Mouse (Mus musculus): ENCODE measurements around the gene Cdc37. TPM values are rescaled to one million over a fixed set of nuclear protein-coding genes. Genes with fewer than 3 reads are reported as not detected.

The Cdc37 gene
- polyA plus RNA-seq, 1 experiment from 2014 or later, result 386 TPM

DNA sequence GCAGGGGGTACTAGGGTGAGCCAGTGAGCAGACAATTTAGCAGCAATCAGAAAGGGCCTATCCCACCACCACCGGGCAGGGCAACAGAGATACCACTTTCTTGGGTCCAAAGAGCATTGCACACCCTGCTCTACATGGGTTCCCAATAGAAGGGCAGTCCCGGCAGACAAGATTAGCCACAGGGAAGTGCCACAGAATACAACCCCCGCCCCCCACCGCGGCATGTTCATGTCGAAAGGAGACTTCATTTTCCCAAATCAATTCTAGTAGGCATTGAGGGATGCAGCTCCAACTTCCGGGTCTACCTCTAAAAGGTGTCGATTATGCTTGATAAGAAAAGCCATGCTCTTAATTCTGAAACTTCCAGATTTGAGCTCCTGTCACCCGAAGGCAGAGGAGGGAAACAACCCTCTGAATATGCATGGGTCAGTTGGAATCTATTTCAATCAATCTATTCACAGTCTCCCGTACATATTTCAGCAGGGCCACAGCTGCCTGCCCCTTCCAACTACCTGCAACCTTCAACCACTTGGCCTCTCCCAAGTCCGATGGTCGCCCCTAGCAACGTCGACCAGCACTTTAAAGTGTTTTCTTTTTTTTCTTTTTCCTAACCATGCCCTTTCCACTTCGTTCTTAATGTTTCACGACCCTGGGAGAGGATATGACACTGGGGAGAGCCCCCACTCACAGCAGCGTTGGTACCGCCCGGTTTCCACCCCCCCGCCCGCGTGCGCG, 58.6 kb downstream of the Cdc37 start:
- peaks cover 33% of the 10 kb centered on the region for H3K36me3 ChIP-seq (ENCODE audit: insufficient read depth, low read length)
- peak overlapping the region; percentile 83 for H3K4me3 ChIP-seq (ENCODE audit: low read length)
- peak overlapping the region; percentile 93 for H3K27ac ChIP-seq (ENCODE audit: low read length)
- peak overlapping the region; percentile 95 for H3K4me2 ChIP-seq (replicated peaks; ENCODE audit: low read depth, low read length)
- WGBS, result 3% methylated on average over 24 of the region's 24 CpGs
- H3K27me3 ChIP-seq (ENCODE audit: insufficient read depth, low read length), result no peaks in the 10 kb centered on the region
- H3K4me1 ChIP-seq (ENCODE audit: insufficient read depth, low read length), result peaks cover 13% of the 10 kb centered on the region
- peak overlapping the region; percentile 89 for H3K9ac ChIP-seq (replicated peaks; ENCODE audit: low read length)
- ATAC-seq (ENCODE audit: low FRiP score, low TSS enrichment), result peak; percentile 12; the same call in 1 of the 2 replicates
- H3K9me3 ChIP-seq (ENCODE audit: low read length), result no peaks in the 10 kb centered on the region

DNA sequence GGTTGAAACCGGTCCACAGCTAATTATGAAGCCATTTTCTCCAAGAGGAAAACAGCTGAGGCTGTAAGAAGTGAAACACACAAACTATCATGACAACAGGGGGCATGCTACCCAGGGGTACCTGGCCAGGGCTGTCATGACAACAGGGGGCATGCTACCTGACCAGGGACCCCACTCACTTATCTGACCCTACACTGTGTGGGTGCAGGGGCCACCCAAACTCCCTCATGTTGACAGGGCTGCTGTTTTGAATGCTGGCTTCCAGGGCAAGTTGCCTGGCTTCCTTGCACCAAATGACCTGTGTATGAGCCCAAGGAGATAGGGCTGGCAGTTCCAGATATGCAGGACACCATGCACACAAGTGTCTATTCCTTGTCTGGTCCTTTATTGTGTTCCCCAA, 59.2 kb downstream of the Cdc37 start:
- Histone ChIP-seq H3K4me3 (ENCODE audit: low read length) (peak overlapping the region; percentile 83), H3K9me3 (ENCODE audit: low read length) (no peaks in the 10 kb centered on the region), H3K27me3 (ENCODE audit: insufficient read depth, low read length) (no peaks in the 10 kb centered on the region), H3K4me2 (replicated peaks; ENCODE audit: low read depth, low read length) (peak overlapping the region; percentile 95), H3K36me3 (ENCODE audit: insufficient read depth, low read length) (peaks cover 39% of the 10 kb centered on the region), H3K4me1 (ENCODE audit: insufficient read depth, low read length) (peaks cover 13% of the 10 kb centered on the region), H3K27ac (ENCODE audit: low read length) (no peak overlapping the region), H3K9ac (replicated peaks; ENCODE audit: low read length) (peak overlapping the region; percentile 89)
- no peak for ATAC-seq (ENCODE audit: low FRiP score, low TSS enrichment)
- 92% methylated on average over 1 of the region's 1 CpGs for WGBS

DNA sequence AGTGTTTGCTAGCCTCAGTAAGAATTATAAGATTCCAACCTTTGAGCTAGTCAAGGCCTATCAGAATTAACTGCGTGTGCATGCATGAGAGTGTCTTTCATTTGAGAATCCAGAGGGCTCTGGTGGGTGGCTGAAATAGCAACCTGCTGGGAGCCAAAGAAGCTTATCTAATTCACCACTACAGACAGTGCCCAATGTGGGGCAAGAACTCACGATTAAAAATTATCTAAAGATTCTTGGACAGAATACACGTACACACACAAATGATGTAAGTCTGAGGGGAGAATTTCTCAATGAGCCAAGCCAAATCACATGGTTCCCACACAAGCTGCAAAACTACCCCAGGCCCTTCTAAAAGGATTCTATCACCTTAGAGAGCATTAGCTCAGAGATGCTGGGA, 66.5 kb downstream of the Cdc37 start:
- Histone ChIP-seq H3K36me3 (ENCODE audit: insufficient read depth, low read length) (peaks cover 85% of the 10 kb centered on the region), H3K27me3 (ENCODE audit: insufficient read depth, low read length) (no peaks in the 10 kb centered on the region), H3K4me1 (ENCODE audit: insufficient read depth, low read length) (no peaks in the 10 kb centered on the region), H3K4me2 (replicated peaks; ENCODE audit: low read depth, low read length) (no peak overlapping the region), H3K9me3 (ENCODE audit: low read length) (no peaks in the 10 kb centered on the region), H3K9ac (replicated peaks; ENCODE audit: low read length) (no peak overlapping the region), H3K4me3 (ENCODE audit: low read length) (no peak overlapping the region), H3K27ac (ENCODE audit: low read length) (no peak overlapping the region)
- 91% methylated on average over 3 of the region's 3 CpGs for WGBS
- no peak for ATAC-seq (ENCODE audit: low FRiP score, low TSS enrichment)

Other genes with a start within 250 kb of the Cdc37 start
- gene Dnmt1, start 190.1 kb downstream of the Cdc37 start, polyA plus RNA-seq (2015; fragmentation: Nextera tagmentation; extraction: Ambion mirVana), result 107 and 110 TPM in 2 replicates
- 35.1 and 37.7 TPM in 2 replicates for gene S1pr2, start 173.2 kb downstream of the Cdc37 start, polyA plus RNA-seq (2015; fragmentation: Nextera tagmentation; extraction: Ambion mirVana)
- 161 and 169 TPM in 2 replicates for gene Mrpl4, start 147.2 kb downstream of the Cdc37 start, polyA plus RNA-seq (2015; fragmentation: Nextera tagmentation; extraction: Ambion mirVana)
- gene Icam1, start 134.0 kb downstream of the Cdc37 start, polyA plus RNA-seq (2015; fragmentation: Nextera tagmentation; extraction: Ambion mirVana), result 14.2 and 18.0 TPM in 2 replicates
- gene Icam4, start 120.6 kb downstream of the Cdc37 start, polyA plus RNA-seq (2015; fragmentation: Nextera tagmentation; extraction: Ambion mirVana), result 0.84 and 0.91 TPM in 2 replicates
- 0.39 and 0.45 TPM in 2 replicates for gene Icam5, start 117.9 kb downstream of the Cdc37 start, polyA plus RNA-seq (2015; fragmentation: Nextera tagmentation; extraction: Ambion mirVana)
- 0.59 and 0.64 TPM in 2 replicates for gene Zglp1, start 82.9 kb downstream of the Cdc37 start, polyA plus RNA-seq (2015; fragmentation: Nextera tagmentation; extraction: Ambion mirVana)
- 0.77 and 0.84 TPM in 2 replicates for gene Gm49373, start 76.9 kb downstream of the Cdc37 start, polyA plus RNA-seq (2015; fragmentation: Nextera tagmentation; extraction: Ambion mirVana)
- gene Fdx1l, start 76.4 kb downstream of the Cdc37 start, polyA plus RNA-seq (2015; fragmentation: Nextera tagmentation; extraction: Ambion mirVana), result 56.1 and 65.7 TPM in 2 replicates
- 2.1 and 3.7 TPM in 2 replicates for gene Gm38431, start 58.0 kb downstream of the Cdc37 start, polyA plus RNA-seq (2015; fragmentation: Nextera tagmentation; extraction: Ambion mirVana)
- 66.8 and 78.7 TPM in 2 replicates for gene Raver1, start 58.0 kb downstream of the Cdc37 start, polyA plus RNA-seq (2015; fragmentation: Nextera tagmentation; extraction: Ambion mirVana)
- gene Tyk2, start 18.7 kb downstream of the Cdc37 start, polyA plus RNA-seq (2015; fragmentation: Nextera tagmentation; extraction: Ambion mirVana), result 16.1 and 16.3 TPM in 2 replicates
- gene Pde4a, start 15.7 kb upstream of the Cdc37 start, polyA plus RNA-seq (2015; fragmentation: Nextera tagmentation; extraction: Ambion mirVana), result 14.3 and 15.3 TPM in 2 replicates
- gene Keap1, start 89.4 kb upstream of the Cdc37 start, polyA plus RNA-seq (2015; fragmentation: Nextera tagmentation; extraction: Ambion mirVana), result 67.4 and 68.1 TPM in 2 replicates
- 0.13 and 0.14 TPM in 2 replicates for gene S1pr5, start 98.5 kb upstream of the Cdc37 start, polyA plus RNA-seq (2015; fragmentation: Nextera tagmentation; extraction: Ambion mirVana)
- 58.7 and 64.1 TPM in 2 replicates for gene Atg4d, start 115.3 kb upstream of the Cdc37 start, polyA plus RNA-seq (2015; fragmentation: Nextera tagmentation; extraction: Ambion mirVana)
- 14.6 and 20.0 TPM in 2 replicates for gene Kri1, start 138.0 kb upstream of the Cdc37 start, polyA plus RNA-seq (2015; fragmentation: Nextera tagmentation; extraction: Ambion mirVana)
- gene Cdkn2d, start 141.4 kb upstream of the Cdc37 start, polyA plus RNA-seq (2015; fragmentation: Nextera tagmentation; extraction: Ambion mirVana), result 50.9 and 51.7 TPM in 2 replicates
- 45.2 and 48.9 TPM in 2 replicates for gene Ap1m2, start 162.4 kb upstream of the Cdc37 start, polyA plus RNA-seq (2015; fragmentation: Nextera tagmentation; extraction: Ambion mirVana)
- 116 and 122 TPM in 2 replicates for gene Slc44a2, start 170.7 kb upstream of the Cdc37 start, polyA plus RNA-seq (2015; fragmentation: Nextera tagmentation; extraction: Ambion mirVana)
- gene Ilf3, start 217.9 kb upstream of the Cdc37 start, polyA plus RNA-seq (2015; fragmentation: Nextera tagmentation; extraction: Ambion mirVana), result 208 and 220 TPM in 2 replicates